Mouse (Mus musculus) liver, embryonic 16.5 days (tissue): ENCODE data around the gene Lin37. TPM values are rescaled to one million over a fixed set of nuclear protein-coding genes. Genes with fewer than 3 reads are reported as not detected.
A peak's percentile ranks its signal among the peaks of the same experiment; 100 is the strongest.

Experiments
- ATAC-seq: fragments of 200-750 bp; cut with Nextera tagmentation; 2 replicates; pipeline ENCODE4 v1.8.0; 2017; ENCODE audit warnings: low read depth, mild to moderate bottlenecking, moderate number of reproducible peaks, moderate library complexity
- H3K27ac ChIP-seq: fragments of 300-500 bp; sonication (generic); 2 replicates; pipeline ENCODE4 v1.5.1; 2014; ENCODE audit warnings: mild to moderate bottlenecking, low read length
- H3K27me3 ChIP-seq: fragments of 300-500 bp; sonication (generic); 2 replicates; pipeline ENCODE4 v1.6.1; 2014; ENCODE audit warnings: low read depth, low read length, mixed read lengths; ENCODE audit not compliant: control insufficient read depth, insufficient read depth
- H3K36me3 ChIP-seq: fragments of 300-500 bp; sonication (generic); 2 replicates; pipeline ENCODE4 v1.6.1; 2014; ENCODE audit warnings: mild to moderate bottlenecking; ENCODE audit not compliant: control insufficient read depth, insufficient read depth
- H3K4me1 ChIP-seq: fragments of 300-500 bp; sonication (generic); 2 replicates; pipeline ENCODE4 v1.6.1; 2014; ENCODE audit warnings: low read depth, low read length, mixed read lengths; ENCODE audit not compliant: control insufficient read depth
- H3K4me2 ChIP-seq: fragments of 300-500 bp; sonication (generic); 2 replicates; pipeline ENCODE4 v1.6.1; 2014; ENCODE audit warnings: low read depth, low read length, mixed read lengths
- H3K4me3 ChIP-seq: fragments of 300-500 bp; sonication (generic); 2 replicates; pipeline ENCODE4 v1.5.1; 2014; ENCODE audit warnings: low read depth, mild to moderate bottlenecking, low read length
- H3K9ac ChIP-seq: fragments of 300-500 bp; sonication (generic); 2 replicates; pipeline ENCODE4 v1.6.1; 2014; ENCODE audit warnings: low read depth, low read length
- H3K9me3 ChIP-seq: fragments of 300-500 bp; sonication (generic); replicated peaks from 2 replicates; pipeline ENCODE4 v1.6.1; 2016; ENCODE audit warnings: low read length; ENCODE audit not compliant: control insufficient read depth
- WGBS: fragments of 180-500 bp; shearing (Covaris S2); extraction: QIAGEN DNeasy Blood & Tissue Kit; methylation state at CpG from one replicate; pipeline ENCODE4 v1.1.7; 2014; ENCODE audit not compliant: insufficient replicate concordance; 5-methylcytosine and 5-hydroxymethylcytosine counted together
- microRNA-seq: library from miRNA; unstranded; fragments of <30 nt; microRNA quantifications from one replicate; pipeline ENCODE4, GENCODE M21; 2016
- polyA plus RNA-seq: library from polyadenylated mRNA; unstranded; fragments of >200 nt; fragmentation: Nextera tagmentation; extraction: Ambion mirVana; gene quantifications from 2 replicates; pipeline ENCODE4 v1.2.1, GENCODE M21; 2015

Gene Lin37
- polyA plus RNA-seq, 1 experiment from 2014 or later: 23.7 TPM

GRCm38 (mm10) chr7:30508061-30508460 is 51.6 kb downstream of the Lin37 start:
- no peak for ATAC-seq
- 18% methylated on average over 4 of the region's 4 CpGs for WGBS
- no peak overlapping the region for H3K4me3 ChIP-seq
- H3K9ac ChIP-seq: no peak overlapping the region
- H3K27ac ChIP-seq: no peak overlapping the region
- H3K4me2 ChIP-seq: no peak overlapping the region
- no peaks in the 10 kb centered on the region for H3K4me1 ChIP-seq
- H3K36me3 ChIP-seq: no peaks in the 10 kb centered on the region
- H3K27me3 ChIP-seq: no peaks in the 10 kb centered on the region
- no peaks in the 10 kb centered on the region for H3K9me3 ChIP-seq

Small RNA genes lying within 50 kb of the gene (microRNA-seq; reads per million reads assigned to microRNA genes)
- gene Gm38670 (3.2 reads per million, percentile 10 among the genes with 10 or more reads in this experiment), gene Mir3569 (not detected)

Other genes with a start within 250 kb of the Lin37 start
- gene Syne4, start 245.0 kb downstream of the Lin37 start, polyA plus RNA-seq: 17.0 and 22.4 TPM in 2 replicates
- gene E130208F15Rik, start 238.1 kb downstream of the Lin37 start, polyA plus RNA-seq: 0.30 and 0.88 TPM in 2 replicates
- gene Sdhaf1, start 235.9 kb downstream of the Lin37 start, polyA plus RNA-seq: 4.3 and 4.6 TPM in 2 replicates
- gene Lrfn3, start 197.1 kb downstream of the Lin37 start, polyA plus RNA-seq: 2.0 and 2.1 TPM in 2 replicates
- 150 and 154 TPM in 2 replicates for gene Tyrobp, start 146.1 kb downstream of the Lin37 start, polyA plus RNA-seq
- gene Hcst, start 140.0 kb downstream of the Lin37 start, polyA plus RNA-seq: 7.2 and 7.8 TPM in 2 replicates
- 1.4 and 1.7 TPM in 2 replicates for gene Nfkbid, start 138.1 kb downstream of the Lin37 start, polyA plus RNA-seq
- gene Aplp1, start 114.3 kb downstream of the Lin37 start, polyA plus RNA-seq: 4.2 and 4.4 TPM in 2 replicates
- gene Kirrel2, start 102.1 kb downstream of the Lin37 start, polyA plus RNA-seq: 0.12 and 0.23 TPM in 2 replicates
- gene Nphs1, start 101.5 kb downstream of the Lin37 start, polyA plus RNA-seq: 0.09 and 0.19 TPM in 2 replicates
- gene Prodh2, start 66.2 kb downstream of the Lin37 start, polyA plus RNA-seq: 79.3 and 85.2 TPM in 2 replicates
- gene Arhgap33, start 24.8 kb downstream of the Lin37 start, polyA plus RNA-seq: 1.8 and 2.6 TPM in 2 replicates
- 5.3 and 6.9 TPM in 2 replicates for gene Hspb6, start 7.7 kb downstream of the Lin37 start, polyA plus RNA-seq
- gene Proser3, start 7.5 kb downstream of the Lin37 start, polyA plus RNA-seq: 2.7 and 3.0 TPM in 2 replicates
- gene U2af1l4, start 3.5 kb upstream of the Lin37 start, polyA plus RNA-seq: 31.5 and 32.6 TPM in 2 replicates
- gene Gm49396, start 3.5 kb upstream of the Lin37 start, polyA plus RNA-seq: 3.8 and 4.1 TPM in 2 replicates
- 65.0 and 70.1 TPM in 2 replicates for gene Psenen, start 3.8 kb upstream of the Lin37 start, polyA plus RNA-seq
- 2.1 and 2.2 TPM in 2 replicates for gene Igflr1, start 5.6 kb upstream of the Lin37 start, polyA plus RNA-seq
- gene Kmt2b, start 28.9 kb upstream of the Lin37 start, polyA plus RNA-seq: 2.7 and 3.5 TPM in 2 replicates
- gene Zbtb32, start 39.1 kb upstream of the Lin37 start, polyA plus RNA-seq: 0.21 and 0.34 TPM in 2 replicates
- 0.08 and 0.09 TPM in 2 replicates for gene Upk1a, start 53.0 kb upstream of the Lin37 start, polyA plus RNA-seq
- 566 and 597 TPM in 2 replicates for gene Cox6b1, start 66.3 kb upstream of the Lin37 start, polyA plus RNA-seq
- not detected in 2 replicates for gene Etv2, start 76.0 kb upstream of the Lin37 start, polyA plus RNA-seq
- 41.9 and 43.4 TPM in 2 replicates for gene Rbm42, start 90.5 kb upstream of the Lin37 start, polyA plus RNA-seq
- gene Haus5, start 105.2 kb upstream of the Lin37 start, polyA plus RNA-seq: 28.5 and 31.8 TPM in 2 replicates
- not detected in 2 replicates for gene Pmis2, start 111.8 kb upstream of the Lin37 start, polyA plus RNA-seq
- 0.57 and 0.90 TPM in 2 replicates for gene 2200002J24Rik, start 139.1 kb upstream of the Lin37 start, polyA plus RNA-seq
- 4.1 and 4.4 TPM in 2 replicates for gene Atp4a, start 152.4 kb upstream of the Lin37 start, polyA plus RNA-seq
- 94.1 and 96.0 TPM in 2 replicates for gene Tmem147, start 169.7 kb upstream of the Lin37 start, polyA plus RNA-seq
- 0.14 TPM in 1 of 2 replicates, not detected in the other for gene Gapdhs, start 183.8 kb upstream of the Lin37 start, polyA plus RNA-seq
- 0.05 and 0.20 TPM in 2 replicates for gene Sbsn, start 191.6 kb upstream of the Lin37 start, polyA plus RNA-seq
- 0.36 and 0.40 TPM in 2 replicates for gene Dmkn, start 203.9 kb upstream of the Lin37 start, polyA plus RNA-seq
- gene Krtdap, start 228.1 kb upstream of the Lin37 start, polyA plus RNA-seq: 0.22 TPM in 1 of 2 replicates, not detected in the other